Mouse (Mus musculus): Measurements from ENCODE around the gene Rp9. TPM values are rescaled to one million over a fixed set of nuclear protein-coding genes. Genes with fewer than 3 reads are reported as not detected.
"Not testable (repeated sequence)": the region's sequence is repeated elsewhere in the genome, so short reads cannot be mapped to it uniquely, and the experiment has no call there.

Gene Rp9
- polyA plus RNA-seq, 1 experiment from 2014 or later: 81.0 TPM

- Histone ChIP-seq H3K36me3 (no peaks in the 10 kb centered on the region), H3K4me1 (no peaks in the 10 kb centered on the region), H3K27me3 (replicated peaks) (no peaks in the 10 kb centered on the region), H3K27ac (no peak within 1 kb of the TSS), H3K9ac (peak within 1 kb of the TSS; percentile 41), H3K9me3 (no peaks in the 10 kb centered on the region), H3K4me3 (replicated peaks) (peak within 1 kb of the TSS; percentile 60), H3K4me2 (peak within 1 kb of the TSS; percentile 89)
- under 1% methylated on average over 43 of the region's 43 CpGs for WGBS
- peak; percentile 98 for ATAC-seq (ENCODE audit: insufficient read depth, low FRiP score, low read depth)
These were observed 58.3 kb downstream of the Rp9 start, which contains the start of gene 9530077C05Rik for GRCm38 (mm10) chr9:22411002-22411857. TSS of gene 9530077C05Rik (plus strand) at chr9:22411513.

- no peak for ATAC-seq (ENCODE audit: insufficient read depth, low FRiP score, low read depth)
- H3K4me3 ChIP-seq (replicated peaks): no peak overlapping the region
- H3K36me3 ChIP-seq: no peaks in the 10 kb centered on the region
- 59% methylated on average over 7 of the region's 7 CpGs for WGBS
- no peaks in the 10 kb centered on the region for H3K9me3 ChIP-seq
- H3K4me2 ChIP-seq: no peak overlapping the region
- no peak overlapping the region for H3K27ac ChIP-seq
- H3K27me3 ChIP-seq (replicated peaks): no peaks in the 10 kb centered on the region
- H3K9ac ChIP-seq: no peak overlapping the region
- no peaks in the 10 kb centered on the region for H3K4me1 ChIP-seq
These were observed 60.0 kb downstream of the Rp9 start for GRCm38 (mm10) chr9:22409501-22409900.

- not testable (repeated sequence) for ATAC-seq (ENCODE audit: insufficient read depth, low FRiP score, low read depth); H3K36me3 ChIP-seq; H3K9ac ChIP-seq; H3K27ac ChIP-seq; H3K4me2 ChIP-seq; H3K9me3 ChIP-seq; H3K4me3 ChIP-seq (replicated peaks); H3K4me1 ChIP-seq; H3K27me3 ChIP-seq (replicated peaks)
- 25% methylated on average over 4 of the region's 4 CpGs for WGBS
These were observed 61.2 kb downstream of the Rp9 start for GRCm38 (mm10) chr9:22408344-22408743.

GRCm38 (mm10) chr9:22407633-22408032 is 61.9 kb downstream of the Rp9 start:
- not testable (repeated sequence) for H3K27ac ChIP-seq; ATAC-seq (ENCODE audit: insufficient read depth, low FRiP score, low read depth)

GRCm38 (mm10) chr9:22405414-22405813 is 64.1 kb downstream of the Rp9 start:
- ATAC-seq (ENCODE audit: insufficient read depth, low FRiP score, low read depth): 0 out of 2 replicates have a peak, but pooled peaks have one; percentile 31
- 59% methylated on average over 3 of the region's 3 CpGs for WGBS

More at GRCm38 (mm10) chr9:22407633-22408032, 61.9 kb downstream of the Rp9 start:
- not testable (repeated sequence) for H3K36me3 ChIP-seq; H3K9ac ChIP-seq; H3K4me3 ChIP-seq (replicated peaks); H3K4me2 ChIP-seq; H3K4me1 ChIP-seq; H3K9me3 ChIP-seq; H3K27me3 ChIP-seq (replicated peaks)
- WGBS: 75% methylated on average over 4 of the region's 4 CpGs

GRCm38 (mm10) chr9:22403501-22403900 is 66.0 kb downstream of the Rp9 start:
- H3K36me3 ChIP-seq; H3K27me3 ChIP-seq (replicated peaks); H3K27ac ChIP-seq; H3K4me1 ChIP-seq; H3K4me2 ChIP-seq; ATAC-seq (ENCODE audit: insufficient read depth, low FRiP score, low read depth); H3K9ac ChIP-seq; H3K9me3 ChIP-seq; H3K4me3 ChIP-seq (replicated peaks): not testable (repeated sequence)
- 63% methylated on average over 2 of the region's 2 CpGs for WGBS

More at GRCm38 (mm10) chr9:22405414-22405813, 64.1 kb downstream of the Rp9 start:
- Histone ChIP-seq H3K4me1 (no peaks in the 10 kb centered on the region), H3K27ac (peak overlapping the region; percentile 59; the same call in 1 of the 2 replicates), H3K4me3 (replicated peaks) (no peak overlapping the region), H3K4me2 (no peak overlapping the region), H3K9ac (no peak overlapping the region), H3K36me3 (no peaks in the 10 kb centered on the region), H3K27me3 (replicated peaks) (no peaks in the 10 kb centered on the region), H3K9me3 (no peaks in the 10 kb centered on the region)

- Histone ChIP-seq H3K36me3 (no peaks in the 10 kb centered on the region), H3K27ac (no peak overlapping the region), H3K4me3 (replicated peaks) (no peak overlapping the region), H3K4me2 (no peak overlapping the region), H3K9ac (no peak overlapping the region), H3K27me3 (replicated peaks) (no peaks in the 10 kb centered on the region), H3K9me3 (no peaks in the 10 kb centered on the region), H3K4me1 (no peaks in the 10 kb centered on the region)
- WGBS: 60% methylated on average over 3 of the region's 3 CpGs
- no peak for ATAC-seq (ENCODE audit: insufficient read depth, low FRiP score, low read depth)
These were observed 66.6 kb downstream of the Rp9 start for GRCm38 (mm10) chr9:22402976-22403375.

GRCm38 (mm10) chr9:22402001-22402400 is 67.5 kb downstream of the Rp9 start:
- Histone ChIP-seq H3K9me3 (no peaks in the 10 kb centered on the region), H3K4me2 (no peak overlapping the region), H3K27me3 (replicated peaks) (no peaks in the 10 kb centered on the region), H3K4me3 (replicated peaks) (no peak overlapping the region), H3K27ac (no peak overlapping the region), H3K36me3 (no peaks in the 10 kb centered on the region), H3K9ac (no peak overlapping the region), H3K4me1 (no peaks in the 10 kb centered on the region)
- WGBS: 81% methylated on average over 6 of the region's 6 CpGs
- no peak for ATAC-seq (ENCODE audit: insufficient read depth, low FRiP score, low read depth)

GRCm38 (mm10) chr9:22399021-22399420 is 70.5 kb downstream of the Rp9 start:
- Histone ChIP-seq H3K4me1 (no peaks in the 10 kb centered on the region), H3K27me3 (replicated peaks) (no peaks in the 10 kb centered on the region), H3K4me3 (replicated peaks) (no peak overlapping the region), H3K9me3 (no peaks in the 10 kb centered on the region), H3K4me2 (no peak overlapping the region), H3K36me3 (no peaks in the 10 kb centered on the region), H3K27ac (no peak overlapping the region), H3K9ac (no peak overlapping the region; the same call in 1 of the 2 replicates)
- no peak for ATAC-seq (ENCODE audit: insufficient read depth, low FRiP score, low read depth)
- 40% methylated on average over 4 of the region's 4 CpGs for WGBS

GRCm38 (mm10) chr9:22394725-22395124 is 74.8 kb downstream of the Rp9 start:
- no peaks in the 10 kb centered on the region for H3K36me3 ChIP-seq
- H3K9ac ChIP-seq: no peak overlapping the region
- H3K4me3 ChIP-seq (replicated peaks): no peak overlapping the region
- H3K27ac ChIP-seq: no peak overlapping the region
- H3K4me2 ChIP-seq: no peak overlapping the region
- H3K27me3 ChIP-seq (replicated peaks): no peaks in the 10 kb centered on the region
- no peak for ATAC-seq (ENCODE audit: insufficient read depth, low FRiP score, low read depth)
- WGBS: 69% methylated on average over 2 of the region's 2 CpGs
- H3K4me1 ChIP-seq: 0 out of 2 replicates have a peak, but pooled peaks cover 3% of the 10 kb centered on the region
- H3K9me3 ChIP-seq: no peaks in the 10 kb centered on the region

GRCm38 (mm10) chr9:22390390-22390789 is 79.2 kb downstream of the Rp9 start:
- Histone ChIP-seq H3K36me3 (no peaks in the 10 kb centered on the region), H3K4me2 (no peak overlapping the region), H3K4me3 (replicated peaks) (no peak overlapping the region), H3K9me3 (no peaks in the 10 kb centered on the region), H3K9ac (no peak overlapping the region), H3K4me1 (0 out of 2 replicates have a peak, but pooled peaks cover 10% of the 10 kb centered on the region), H3K27me3 (replicated peaks) (no peaks in the 10 kb centered on the region), H3K27ac (no peak overlapping the region)
- ATAC-seq (ENCODE audit: insufficient read depth, low FRiP score, low read depth): no peak
- 65% methylated on average over 5 of the region's 5 CpGs for WGBS

GRCm38 (mm10) chr9:22389736-22390245 is 79.8 kb downstream of the Rp9 start:
- peak overlapping the region; percentile 69; the same call in 1 of the 2 replicates for H3K4me3 ChIP-seq (replicated peaks)
- 0 out of 2 replicates have a peak, but pooled peaks cover 10% of the 10 kb centered on the region for H3K4me1 ChIP-seq
- no peaks in the 10 kb centered on the region for H3K36me3 ChIP-seq
- peak overlapping the region; percentile 60; the same call in 1 of the 2 replicates for H3K9ac ChIP-seq
- H3K27ac ChIP-seq: peak overlapping the region; percentile 94
- no peaks in the 10 kb centered on the region for H3K27me3 ChIP-seq (replicated peaks)
- no peaks in the 10 kb centered on the region for H3K9me3 ChIP-seq
- 53% methylated on average over 6 of the region's 6 CpGs for WGBS
- no peak for ATAC-seq (ENCODE audit: insufficient read depth, low FRiP score, low read depth)
- H3K4me2 ChIP-seq: peak overlapping the region; percentile 89

All from stomach, embryonic 15.5 days (tissue).